Mouse (Mus musculus): ENCODE measurements around the gene Slc25a43. TPM values are rescaled to one million over a fixed set of nuclear protein-coding genes. Genes with fewer than 3 reads are reported as not detected.

The Slc25a43 gene
- total and polyA plus RNA-seq, 3 experiments = 1.2 to 1.7 (median 1.5) TPM

DNA sequence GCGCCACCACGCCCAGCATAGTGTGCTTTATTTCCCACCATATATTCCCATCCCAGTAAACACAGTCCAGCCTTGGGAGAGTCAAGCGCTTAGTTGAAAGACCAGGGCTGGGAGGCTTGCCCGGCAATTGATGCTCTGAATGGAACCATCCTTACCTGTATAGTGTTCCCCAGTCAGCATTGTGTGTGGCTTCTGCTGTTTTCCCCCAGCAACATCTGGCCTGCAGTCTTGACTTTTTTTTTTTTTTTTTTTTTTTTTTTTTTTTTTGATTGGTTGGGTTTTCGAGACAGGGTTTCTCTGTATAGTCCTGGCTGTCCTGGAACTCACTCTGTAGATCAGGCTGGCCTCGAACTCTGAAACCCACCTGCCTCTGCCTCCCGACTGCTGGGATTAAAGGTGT lies 1.9 kb downstream of the Slc25a43 start:
- Histone ChIP-seq H3K36me3 (replicated peaks in 1 of 2; ENCODE audit: control insufficient read depth in 1 of 2, insufficient read depth in 1 of 2, low read length in 1 of 2) (no peaks in the 10 kb centered on the region), H3K4me3 (replicated peaks in 1 of 3; ENCODE audit: low read depth in 2 of 3, low read length in 2 of 3, poor library complexity in 1 of 3) (no peak overlapping the region), H3K27ac (ENCODE audit: insufficient read depth, low read depth) (no peak overlapping the region), H3K9ac (ENCODE audit: insufficient read depth, low read depth) (no peak overlapping the region), H3K9me3 (replicated peaks; ENCODE audit: low read length) (no peaks in the 10 kb centered on the region), H3K27me3 (replicated peaks) (no peaks in the 10 kb centered on the region), H3K79me2 (replicated peaks; ENCODE audit: control insufficient read depth, extremely low read depth, insufficient read depth, poor library complexity, severe bottlenecking) (no peaks in the 10 kb centered on the region), H3K4me2 (ENCODE audit: insufficient read depth, low read depth, poor library complexity, severe bottlenecking) (peak overlapping the region; percentile 50; the same call in 1 of the 2 replicates), H3K4me1 (ENCODE audit: control insufficient read depth in 1 of 2, insufficient read depth in 2 of 2) (peaks cover 0 to 11% of the 10 kb centered on the region in 2 experiments; a peak in 1 of 4 replicates)
- no peak for DNase-seq (ENCODE audit: extremely low read depth)
- dilution Hi-C loops (cut with MboI; ENCODE audit: extremely low pct_ligation_motif_present, extremely low pct_unique_long_range_greater_than_20kb, low sequenced_read_pairs) (no loop called here), in situ Hi-C loops (cut with MboI; ENCODE audit: low pct_ligation_motif_present, low pct_unique_long_range_greater_than_20kb, low sequenced_read_pairs) (loop anchor here (10.0 kb wide), 1 partner anchor 49 kb away; the partner anchor contains the start of gene Slc25a5)
- TF ChIP-seq ZNF384 (IDR thresholded peaks at IDR 0.05; ENCODE audit: low read depth, low read length) = peak; percentile 83
- TF ChIP-seq ZC3H11A (IDR thresholded peaks at IDR 0.05; ENCODE audit: low read depth, low read length) = no peak

DNA sequence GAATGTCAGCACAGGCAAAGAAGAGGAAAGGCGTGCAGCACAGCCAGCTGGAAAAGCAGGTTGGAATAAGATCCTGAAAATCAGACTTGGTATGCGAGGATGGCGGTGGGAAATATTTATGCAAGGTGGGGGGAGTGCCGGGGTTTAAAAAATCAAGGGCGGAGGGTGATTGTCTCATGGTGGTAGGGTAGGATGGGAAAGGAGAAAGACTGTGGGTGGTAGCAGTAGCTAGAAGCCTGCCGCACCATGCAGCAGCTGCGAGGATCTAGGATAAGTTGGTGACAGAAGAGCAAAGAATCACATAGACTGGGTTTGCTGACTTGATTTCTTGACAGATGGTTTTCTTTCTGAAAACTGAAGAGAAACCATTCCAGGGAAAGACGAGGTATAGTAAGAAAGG lies 3.3 kb downstream of the Slc25a43 start:
- no peaks in the 10 kb centered on the region for H3K79me2 ChIP-seq (replicated peaks; ENCODE audit: control insufficient read depth, extremely low read depth, insufficient read depth, poor library complexity, severe bottlenecking)
- no peak overlapping the region for H3K4me2 ChIP-seq (ENCODE audit: insufficient read depth, low read depth, poor library complexity, severe bottlenecking)
- no peak for DNase-seq (ENCODE audit: extremely low read depth)
- no peak overlapping the region for H3K9ac ChIP-seq (ENCODE audit: insufficient read depth, low read depth)
- H3K27me3 ChIP-seq (replicated peaks) = no peaks in the 10 kb centered on the region
- H3K36me3 ChIP-seq (replicated peaks in 1 of 2; ENCODE audit: control insufficient read depth in 1 of 2, insufficient read depth in 1 of 2, low read length in 1 of 2) = no peaks in the 10 kb centered on the region
- in situ Hi-C loops (cut with MboI; ENCODE audit: low pct_ligation_motif_present, low pct_unique_long_range_greater_than_20kb, low sequenced_read_pairs) = loop anchor here (10.0 kb wide), 1 partner anchor 48 kb away; the partner anchor contains the start of gene Slc25a5
- H3K4me3 ChIP-seq (replicated peaks in 1 of 3; ENCODE audit: low read depth in 2 of 3, low read length in 2 of 3, poor library complexity in 1 of 3) = no peak overlapping the region
- no peak for TF ChIP-seq ZNF384 (IDR thresholded peaks at IDR 0.05; ENCODE audit: low read depth, low read length)
- TF ChIP-seq CTCF (conservative IDR thresholded peaks at IDR 0.05 in 1 of 2, IDR thresholded peaks at IDR 0.05 in 1 of 2; ENCODE audit: low read depth in 2 of 2, low read length in 2 of 2) = no peak
- TF ChIP-seq JUN (IDR thresholded peaks at IDR 0.05; ENCODE audit: insufficient read depth, low read depth, low read length) = no peak
- no peak for TF ChIP-seq EP300 (IDR thresholded peaks at IDR 0.05; ENCODE audit: low read length)
- no peak for TF ChIP-seq MYC (IDR thresholded peaks at IDR 0.05; ENCODE audit: low read depth, low read length)
- TF ChIP-seq POLR2A (IDR thresholded peaks at IDR 0.05; ENCODE audit: low read depth, low read length) = no peak
- no peak for TF ChIP-seq SMC3 (IDR thresholded peaks at IDR 0.05; ENCODE audit: low read depth, low read length)
- no peak for TF ChIP-seq KAT2A (IDR thresholded peaks at IDR 0.05; ENCODE audit: insufficient replicate concordance, low read length)
- no peak for TF ChIP-seq ZKSCAN1 (IDR thresholded peaks at IDR 0.05; ENCODE audit: borderline replicate concordance, low read depth, low read length)
- TF ChIP-seq RAD21 (IDR thresholded peaks at IDR 0.05; ENCODE audit: low read depth, low read length) = no peak
- no peak for TF ChIP-seq MAFK (IDR thresholded peaks at IDR 0.05; ENCODE audit: insufficient replicate concordance, low read length)
- TF ChIP-seq GABPA (IDR thresholded peaks at IDR 0.05; ENCODE audit: insufficient replicate concordance, low read depth, low read length) = no peak
- TF ChIP-seq PAX5 (IDR thresholded peaks at IDR 0.05; ENCODE audit: low read length) = no peak
- TF ChIP-seq POLR2AphosphoS2 (IDR thresholded peaks at IDR 0.05; ENCODE audit: low read depth, low read length) = no peak
- no peaks in the 10 kb centered on the region for H3K9me3 ChIP-seq (replicated peaks; ENCODE audit: low read length)
- no peak overlapping the region for H3K27ac ChIP-seq (ENCODE audit: insufficient read depth, low read depth)
- H3K4me1 ChIP-seq (ENCODE audit: control insufficient read depth in 1 of 2, insufficient read depth in 2 of 2) = peaks cover 0 to 4% of the 10 kb centered on the region in 2 experiments; a peak in 1 of 4 replicates
- dilution Hi-C loops (cut with MboI; ENCODE audit: extremely low pct_ligation_motif_present, extremely low pct_unique_long_range_greater_than_20kb, low sequenced_read_pairs) = no loop called here
